Mouse (Mus musculus): ENCODE measurements around the gene Numb.
"Not testable (repeated sequence)": the region's sequence is repeated elsewhere in the genome, so short reads cannot be mapped to it uniquely, and the experiment has no call there.

Numb gene

DNA sequence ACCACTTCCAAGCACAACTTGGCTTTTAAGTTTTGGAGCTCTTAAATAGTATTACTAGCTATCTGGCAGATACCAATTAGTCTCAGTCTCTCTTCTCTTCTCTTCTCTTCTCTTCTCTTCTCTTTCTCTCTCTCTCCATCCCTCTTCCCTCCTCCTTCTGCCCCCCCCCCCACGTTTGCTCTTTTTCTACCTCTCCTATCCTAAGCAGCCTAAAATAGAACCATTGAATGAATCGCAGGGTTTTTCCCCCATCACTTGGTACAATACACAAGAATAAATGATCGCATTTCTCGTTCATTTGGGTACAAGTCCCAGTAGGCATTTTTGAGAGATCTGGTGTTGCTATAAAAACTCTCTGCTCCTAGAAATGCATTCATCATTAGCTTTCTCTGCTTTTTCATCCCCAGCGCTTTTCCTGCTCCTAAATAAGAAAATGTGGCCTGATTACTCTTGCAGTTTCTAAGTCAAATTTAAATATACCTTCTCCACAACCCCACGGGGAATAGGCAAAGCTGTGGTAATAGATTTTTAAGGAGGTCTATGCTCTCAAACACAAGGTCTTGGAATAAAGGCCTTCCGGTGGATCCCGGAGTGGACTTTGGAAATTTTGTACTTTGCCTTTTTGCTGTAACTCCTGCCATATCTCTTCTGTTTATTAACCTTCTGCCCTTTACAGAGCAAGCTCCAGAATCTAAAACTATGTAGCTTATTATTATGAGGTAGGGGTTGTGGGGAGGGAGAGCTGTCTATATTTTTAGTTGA is 1.2 kb upstream of the Numb start:
- no peak for DNase-seq (ENCODE audit: low read depth)

DNA sequence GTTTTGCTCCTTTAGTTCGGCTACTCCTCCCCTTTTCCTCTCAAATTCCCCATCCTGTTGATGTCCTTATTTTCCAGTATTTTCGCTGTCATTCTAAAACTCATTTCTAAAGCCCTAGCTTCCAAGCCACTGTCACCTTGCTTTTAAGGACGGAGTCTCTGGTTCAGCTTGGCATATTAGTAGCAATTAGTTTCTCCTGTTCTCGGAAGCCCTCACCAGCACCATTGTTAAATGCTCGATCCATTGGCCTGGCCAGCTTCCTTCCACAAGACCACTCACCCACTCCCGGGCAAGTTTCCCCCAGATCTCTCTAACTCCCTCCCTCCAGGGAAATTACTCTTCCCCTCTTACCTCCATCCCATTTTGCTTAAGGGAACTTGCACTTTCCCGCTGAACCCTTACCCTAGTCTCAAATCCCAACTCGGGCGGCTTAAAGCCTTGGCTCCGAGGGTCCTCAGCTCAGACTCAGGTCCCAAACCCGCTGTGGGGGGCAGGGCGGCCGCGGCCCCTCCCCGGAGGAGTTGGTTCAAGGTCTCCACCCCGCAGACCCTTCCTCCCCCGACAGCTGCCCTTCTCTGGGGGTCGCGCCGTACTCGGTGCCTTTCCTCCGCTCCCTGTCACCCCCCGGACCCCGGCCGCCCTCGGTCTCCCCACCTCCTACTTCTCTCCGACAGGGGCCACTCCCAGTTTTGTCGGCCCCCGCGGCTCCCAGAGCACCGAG is 853 bp downstream of the Numb start:
- DNase-seq (ENCODE audit: low read depth) = no peak

DNA sequence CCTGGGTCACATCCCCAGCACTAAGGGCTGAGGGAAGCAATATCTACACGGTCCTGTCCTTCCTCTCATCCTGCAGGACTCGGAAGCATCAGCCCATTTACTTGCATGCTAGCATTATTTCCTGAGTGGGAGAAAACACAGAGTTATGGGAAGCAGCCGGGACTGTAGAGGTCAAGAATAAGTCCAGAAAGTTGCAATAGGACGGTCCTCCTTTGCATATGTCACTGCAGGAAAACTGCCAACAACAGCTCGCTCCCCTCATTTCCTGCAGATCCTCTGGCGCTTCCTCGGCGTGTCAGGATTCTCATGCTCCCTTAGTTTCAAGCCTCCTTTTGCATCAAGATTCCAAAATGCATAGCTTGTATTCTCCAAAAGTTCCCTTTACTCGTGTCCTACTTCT is 4.8 kb downstream of the Numb start:
- no peak for DNase-seq (ENCODE audit: low read depth)

DNA sequence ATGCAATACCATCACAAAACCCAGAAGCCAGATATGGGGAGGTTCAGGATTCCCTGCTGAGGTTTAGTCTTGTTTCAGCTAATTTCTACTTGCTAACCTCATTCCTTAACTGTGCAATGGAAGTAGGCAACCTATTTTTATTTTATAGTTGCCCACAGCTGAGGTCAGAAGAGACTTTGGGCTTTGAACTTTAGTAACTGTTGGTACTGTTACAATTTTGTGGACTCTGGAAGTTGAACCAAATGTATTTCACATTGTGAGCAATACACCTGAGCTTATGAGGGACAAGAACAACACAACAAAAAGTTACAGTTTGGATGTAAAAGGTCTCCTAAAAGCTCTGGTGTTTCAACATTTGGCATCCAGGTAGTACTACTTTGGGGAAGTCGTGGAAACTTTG is 6.9 kb downstream of the Numb start:
- DNase-seq (ENCODE audit: low read depth) = no peak

DNA sequence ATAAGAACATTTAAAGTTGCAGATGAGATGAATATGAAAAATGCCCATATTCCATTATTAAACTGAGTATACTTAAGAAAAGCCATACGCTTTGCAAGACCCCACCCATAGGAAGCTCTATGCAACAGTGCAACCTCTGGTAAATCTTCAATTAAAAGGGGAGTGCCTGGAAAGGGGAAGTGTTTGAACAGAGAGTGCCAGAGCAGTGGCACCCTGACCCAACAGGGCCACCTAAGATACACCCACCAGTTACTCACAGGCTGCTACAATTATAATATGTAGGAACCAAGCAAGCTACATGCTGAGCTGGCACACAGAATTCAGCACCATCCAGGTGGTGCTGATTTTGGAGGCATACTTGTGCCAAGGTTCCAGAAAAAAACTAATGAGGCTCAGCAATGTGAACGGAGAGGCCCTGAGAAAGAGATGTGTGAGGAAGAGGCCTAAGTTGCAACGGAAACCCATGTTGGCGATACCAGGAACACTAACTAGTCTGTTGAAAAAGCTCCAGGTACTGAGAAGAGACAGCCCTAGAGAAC is 7.5 kb downstream of the Numb start:
- no peak for DNase-seq (ENCODE audit: low read depth)

DNA sequence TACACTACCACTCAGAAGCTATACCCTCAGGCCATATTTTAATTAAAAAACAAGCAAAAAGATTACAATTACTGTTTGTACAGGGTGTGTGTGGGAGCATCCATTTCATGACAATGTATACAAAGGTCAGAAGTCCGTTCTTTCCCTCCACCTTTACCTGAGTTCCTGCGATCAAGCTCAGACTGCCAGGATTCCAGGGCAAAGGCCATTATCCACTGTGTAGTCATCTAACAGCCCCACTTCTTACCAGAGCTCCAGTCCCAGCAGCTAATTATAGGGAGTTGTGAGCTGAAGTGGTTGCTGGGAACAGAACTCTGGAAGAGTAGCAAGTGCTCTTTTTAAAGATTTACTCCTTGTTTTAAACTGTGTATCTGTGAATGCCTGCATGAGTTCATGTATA is 11.3 kb downstream of the Numb start:
- DNase-seq (ENCODE audit: low read depth) = no peak

DNA sequence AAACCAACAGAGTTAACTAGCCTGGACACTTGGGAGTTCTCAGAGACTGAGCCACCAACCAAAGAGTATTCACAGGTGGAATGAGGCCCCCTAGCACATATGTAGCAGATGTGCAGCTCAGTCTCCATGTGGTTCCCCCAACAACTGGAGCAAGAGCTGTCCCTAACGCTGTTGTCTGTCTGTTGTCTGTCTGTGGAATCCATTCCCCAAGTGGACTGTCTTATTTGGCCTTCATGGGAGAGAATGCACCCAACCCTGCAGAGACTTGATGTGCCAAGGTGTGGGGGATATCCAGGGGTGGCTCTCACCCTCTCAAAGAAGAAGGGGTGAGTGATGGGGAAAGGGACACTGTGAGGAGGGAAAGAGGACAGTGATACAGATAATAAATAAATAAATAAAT is 28.8 kb downstream of the Numb start:
- no peak for DNase-seq (ENCODE audit: low read depth)

DNA sequence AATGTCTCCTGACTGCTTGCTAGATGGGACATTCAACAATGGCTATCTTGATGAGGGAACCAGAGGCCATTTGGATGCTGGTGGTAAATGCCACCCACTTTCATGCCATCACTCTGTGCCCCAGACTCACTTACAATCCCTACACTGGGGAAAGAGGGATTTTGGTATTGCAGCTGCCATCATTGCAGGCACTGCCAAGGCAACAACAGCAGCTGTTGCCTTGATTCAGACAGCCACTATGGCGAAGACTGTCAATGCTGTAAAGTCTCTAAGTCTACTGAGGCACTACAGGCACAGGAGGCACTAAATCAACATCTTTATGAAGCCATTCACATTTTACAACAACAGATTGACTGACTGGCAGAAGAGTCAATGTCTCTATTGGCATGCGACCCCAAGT is 30.5 kb downstream of the Numb start:
- no peak for DNase-seq (ENCODE audit: low read depth)

DNA sequence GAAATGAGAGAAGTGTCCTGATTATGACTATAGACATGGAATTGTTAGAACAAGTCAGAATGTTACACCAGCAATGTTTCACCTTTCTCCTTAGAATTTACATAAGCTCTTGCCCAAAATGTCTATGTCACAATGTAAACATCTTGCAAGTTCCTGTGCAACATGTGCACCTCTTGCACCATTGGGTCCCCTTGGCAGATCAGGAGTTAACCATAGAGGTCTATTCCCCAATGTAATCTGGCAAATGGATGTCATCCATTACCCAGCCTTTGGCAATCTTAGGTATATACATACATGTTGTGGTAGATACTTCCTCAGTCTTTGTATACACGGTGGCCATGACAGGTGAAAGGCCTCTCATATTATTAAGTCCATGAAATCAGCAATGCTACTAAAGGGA is 32.6 kb downstream of the Numb start:
- DNase-seq (ENCODE audit: low read depth) = no peak

DNA sequence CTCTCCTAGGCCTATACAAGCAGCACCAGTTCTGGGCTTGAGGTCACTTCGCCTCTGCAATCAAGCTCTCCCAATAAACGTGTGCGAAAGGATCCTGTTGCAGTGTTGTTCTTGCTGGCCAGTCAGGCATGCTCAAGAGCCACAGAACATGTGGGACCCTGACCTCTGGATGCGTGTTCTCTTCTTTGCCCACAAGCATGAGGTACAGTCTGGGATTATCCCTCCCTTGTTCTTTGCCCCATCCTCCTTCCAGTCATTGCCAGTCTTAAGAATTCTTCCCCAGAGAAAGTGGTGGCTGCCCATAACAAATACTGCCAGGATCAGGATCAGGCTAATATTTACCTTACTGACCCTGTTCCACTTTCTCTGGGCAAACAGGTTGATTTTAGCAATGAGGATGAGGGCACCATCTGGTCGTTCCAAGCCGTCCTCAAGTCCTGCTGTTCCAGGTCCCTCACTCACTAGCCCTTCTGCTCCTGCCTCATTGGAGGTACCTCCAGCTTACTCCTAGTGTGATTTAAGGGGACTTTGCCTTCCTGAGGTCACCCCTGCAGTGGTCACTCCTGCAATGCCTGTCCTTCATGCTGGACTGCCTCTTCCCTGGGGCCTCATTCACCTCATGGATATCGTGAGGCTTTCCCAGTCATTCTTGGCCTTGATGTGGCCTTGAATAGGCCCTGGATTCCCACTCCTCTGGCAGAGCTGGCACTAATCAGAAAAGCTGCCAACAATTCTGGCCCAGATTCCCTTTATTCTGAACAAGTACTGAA is 36.0 kb downstream of the Numb start:
- DNase-seq (ENCODE audit: low read depth) = no peak

DNA sequence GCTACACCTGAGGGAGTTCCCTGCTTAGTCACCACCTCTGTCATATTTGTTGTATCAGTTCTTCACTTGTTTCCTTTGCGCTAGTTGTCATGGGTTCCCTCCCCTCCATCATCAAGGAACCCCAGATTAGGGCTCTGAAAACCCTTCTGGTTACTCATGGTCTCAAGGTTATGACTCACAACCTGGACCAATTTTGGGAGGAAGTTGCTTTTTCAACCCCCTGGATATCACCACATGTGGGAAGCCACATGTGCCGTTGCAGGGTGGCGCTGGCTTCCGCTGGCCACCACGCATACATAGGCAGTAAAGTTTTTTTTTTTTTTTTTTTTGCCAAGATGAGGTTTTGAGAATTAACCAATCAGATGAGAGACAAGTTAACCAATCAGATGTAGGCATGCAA is 36.7 kb downstream of the Numb start:
- DNase-seq (ENCODE audit: low read depth) = not testable (repeated sequence)

DNA sequence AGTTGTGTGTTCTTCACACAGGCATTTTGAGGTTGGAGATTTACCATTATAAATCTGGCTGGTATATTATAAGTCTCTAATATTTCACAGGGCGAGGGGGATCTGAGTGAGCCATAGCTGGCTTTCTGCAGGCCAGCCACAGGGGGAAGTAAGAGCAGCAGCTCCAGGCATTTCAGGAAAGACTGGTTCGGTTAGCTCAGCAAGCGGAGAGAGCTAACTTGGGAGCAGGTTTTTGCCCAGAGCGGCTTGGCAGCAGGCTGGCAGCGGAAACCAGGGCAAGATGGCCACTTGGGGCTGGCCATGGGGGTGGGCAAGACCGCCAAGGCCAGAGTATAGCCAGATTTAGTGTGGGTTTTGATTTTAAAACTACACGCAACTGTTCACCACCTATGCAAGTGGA is 39.2 kb downstream of the Numb start:
- no peak for DNase-seq (ENCODE audit: low read depth)

DNA sequence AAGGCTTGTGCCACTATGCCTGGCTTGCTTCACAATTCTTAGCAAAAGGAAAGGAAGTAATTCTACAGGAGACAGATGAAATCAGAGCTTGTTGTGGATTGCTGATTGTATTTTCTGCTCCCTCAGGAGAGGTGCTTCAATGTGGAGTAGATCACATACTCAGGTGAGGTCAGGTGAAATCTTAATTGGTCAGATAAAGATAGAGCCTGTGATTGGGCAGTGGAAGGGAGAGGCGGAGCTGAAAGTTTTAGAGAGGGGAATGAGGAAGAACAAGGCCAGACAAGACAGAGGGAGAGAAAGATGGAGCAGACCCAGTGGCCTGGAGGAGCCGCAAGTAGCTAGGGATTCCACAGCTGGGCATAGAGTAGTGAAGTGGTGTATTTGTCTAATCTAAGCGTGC is 39.6 kb downstream of the Numb start:
- DNase-seq (ENCODE audit: low read depth) = no peak

DNA sequence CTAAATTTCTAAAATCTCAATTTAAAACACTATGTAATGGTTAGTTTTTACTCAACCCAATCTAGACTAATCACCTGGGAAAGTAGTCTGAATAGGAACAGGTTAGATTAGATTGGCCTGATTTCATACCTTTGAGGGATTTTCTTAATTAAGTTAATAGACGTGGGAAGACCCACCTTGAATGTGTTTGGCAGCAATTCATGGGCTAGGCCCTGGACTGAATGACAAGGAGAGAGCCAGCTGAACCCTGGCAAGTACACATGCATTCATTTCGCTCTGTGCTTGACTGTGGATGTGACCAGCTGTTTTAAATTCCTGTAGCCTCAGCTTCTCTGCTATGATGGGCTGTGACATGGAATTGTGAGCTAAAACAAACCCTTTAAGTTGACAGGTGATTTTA is 40.8 kb downstream of the Numb start:
- no peak for DNase-seq (ENCODE audit: low read depth)

DNA sequence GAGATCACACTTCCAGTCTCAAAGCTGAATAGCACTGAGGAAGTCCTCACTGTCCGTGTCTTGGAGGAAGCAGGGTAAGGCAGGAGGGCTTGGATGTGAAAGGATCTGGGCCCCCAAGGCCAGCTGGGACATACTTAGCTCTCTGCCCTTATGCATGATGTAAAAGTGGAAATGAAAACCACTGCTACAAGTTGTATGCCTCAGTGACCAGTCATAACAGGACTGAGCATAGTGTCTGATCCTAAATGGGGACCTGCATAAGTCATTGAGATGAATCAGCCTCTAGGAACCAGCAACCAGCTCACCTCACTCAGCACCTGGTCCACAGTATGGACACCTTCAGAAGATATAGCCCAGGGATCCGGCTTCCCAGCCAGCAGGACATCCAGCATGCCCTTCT is 46.6 kb downstream of the Numb start:
- no peak for DNase-seq (ENCODE audit: low read depth)

DNA sequence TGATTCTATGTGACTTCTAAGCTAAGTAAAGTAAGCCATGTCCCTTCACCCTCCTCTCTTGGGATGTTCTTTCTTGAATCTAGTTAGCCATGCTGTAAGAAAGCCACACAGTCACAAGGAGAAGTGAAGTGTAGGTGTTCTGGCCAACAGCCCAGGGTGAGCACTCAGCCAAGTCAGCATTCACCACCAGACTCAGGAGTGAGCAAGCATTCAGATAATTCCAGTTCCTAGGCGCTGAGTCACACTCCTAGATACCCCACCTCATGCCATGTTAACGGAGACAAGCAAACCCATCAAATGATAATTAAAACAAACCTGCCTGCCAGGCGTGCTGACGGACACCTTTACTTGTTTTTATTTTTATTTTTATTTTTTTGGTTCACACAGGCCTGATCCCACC is 47.1 kb downstream of the Numb start:
- DNase-seq (ENCODE audit: low read depth) = no peak

DNA sequence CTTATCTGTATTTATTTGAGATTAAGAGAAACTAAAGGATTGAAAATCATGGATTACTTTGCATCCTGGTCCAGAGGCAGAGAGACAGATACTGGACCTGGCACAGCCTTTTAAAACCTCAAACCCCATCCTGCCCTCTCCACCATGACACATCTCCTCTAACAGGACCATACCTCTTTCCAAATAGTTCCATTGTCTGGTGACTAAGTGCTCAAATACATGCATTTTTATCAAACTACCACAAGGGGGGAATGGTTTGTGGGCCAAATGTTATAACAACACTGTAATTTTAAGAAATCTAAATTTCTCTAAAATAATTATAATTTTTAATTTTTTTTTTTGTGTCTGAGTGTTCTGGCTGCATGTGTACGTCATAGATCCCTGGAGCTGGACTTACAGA is 57.2 kb downstream of the Numb start:
- no peak for DNase-seq (ENCODE audit: low read depth)

DNA sequence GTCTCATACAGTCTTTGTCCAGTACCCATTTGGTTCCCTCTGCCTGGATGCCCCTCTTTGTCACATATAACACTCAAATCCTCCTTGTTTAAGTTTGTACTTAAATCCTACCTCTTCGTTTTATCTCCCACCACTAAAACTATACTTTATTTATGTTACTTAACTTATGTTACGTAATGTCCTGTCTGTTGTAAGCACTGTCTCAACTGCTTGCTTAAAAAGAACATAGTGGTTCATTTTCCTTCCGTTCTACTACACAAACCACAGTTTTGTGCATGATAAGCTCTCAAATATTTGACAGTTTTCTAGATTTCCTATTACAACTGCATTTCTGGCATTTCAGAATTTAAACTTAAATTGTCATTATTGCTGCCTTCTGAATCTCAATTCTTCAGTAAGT is 59.9 kb downstream of the Numb start:
- DNase-seq (ENCODE audit: low read depth) = no peak

DNA sequence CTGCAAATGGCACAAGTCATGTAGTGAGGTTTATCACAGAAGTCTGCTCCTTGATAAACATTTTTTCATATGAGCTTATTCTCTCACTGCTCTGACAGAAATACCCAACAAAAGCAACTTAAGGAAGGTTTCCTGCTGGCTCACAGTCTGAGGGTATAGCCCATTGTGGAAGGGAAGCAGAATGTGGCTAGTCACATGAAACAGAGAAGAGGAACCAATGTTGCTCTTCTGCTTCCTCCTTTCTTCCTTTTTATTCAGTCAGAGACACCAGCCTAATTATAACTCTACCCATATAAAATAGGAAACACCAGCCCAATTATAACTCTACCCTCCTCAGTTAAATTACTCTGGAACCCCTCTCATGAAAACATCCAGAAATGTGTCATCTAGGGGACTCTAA is 61.0 kb downstream of the Numb start:
- no peak for DNase-seq (ENCODE audit: low read depth)

DNA sequence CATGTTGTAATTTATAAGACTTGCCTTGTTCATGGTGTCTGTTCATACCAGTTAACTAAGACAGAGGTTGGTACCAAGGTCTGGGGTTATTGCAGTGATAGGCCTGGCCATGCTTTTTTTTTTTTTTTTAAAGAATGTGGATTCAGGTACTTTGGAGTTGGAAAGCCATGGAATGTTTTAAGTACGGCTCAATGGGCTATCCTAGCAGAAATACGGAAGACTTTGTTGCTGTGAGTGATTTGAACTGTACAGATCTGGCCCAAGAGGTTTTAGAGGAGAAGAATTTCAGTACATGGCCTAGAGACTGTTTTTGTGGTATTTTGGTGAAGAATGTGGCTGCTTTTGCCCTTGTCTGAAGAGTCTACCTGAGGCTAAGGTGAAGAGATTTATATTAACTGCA is 63.7 kb downstream of the Numb start:
- DNase-seq (ENCODE audit: low read depth) = no peak

DNA sequence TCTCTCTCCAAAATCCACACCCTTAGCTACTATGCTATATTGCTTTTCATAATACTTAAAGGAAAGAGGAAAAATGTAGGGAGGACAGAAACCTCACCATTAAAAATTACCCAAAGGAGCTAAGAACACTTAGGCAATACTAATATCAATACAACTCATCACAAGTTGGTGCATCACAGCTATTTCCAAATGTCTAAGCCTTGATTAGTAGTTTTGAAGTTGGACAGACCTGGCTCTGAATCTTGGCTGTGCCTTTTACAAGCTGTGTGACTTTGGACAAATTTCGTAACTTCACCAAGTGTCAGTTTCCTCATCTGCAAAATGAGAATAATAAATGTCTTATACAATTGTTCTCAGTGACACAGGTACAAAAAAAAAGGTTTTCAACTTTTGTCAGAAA is 66.5 kb downstream of the Numb start:
- DNase-seq (ENCODE audit: low read depth) = no peak

DNA sequence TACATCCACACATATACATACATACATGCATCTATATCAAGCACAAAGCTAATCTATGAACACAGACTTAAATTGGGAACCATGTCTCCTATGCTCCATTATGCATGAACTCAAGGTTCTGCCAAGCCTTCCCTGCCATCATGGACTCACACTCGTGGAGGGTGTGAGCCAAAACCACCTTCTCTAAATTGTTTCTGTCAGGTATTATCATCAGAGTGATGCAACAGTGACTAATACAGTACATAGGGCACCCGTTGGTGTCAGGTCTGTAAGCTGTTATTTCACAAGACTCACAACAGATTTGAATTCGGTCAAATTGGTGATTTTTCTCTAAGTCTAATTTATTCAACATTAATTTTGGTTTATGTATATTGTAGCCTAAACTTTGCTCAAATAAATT is 67.5 kb downstream of the Numb start:
- no peak for DNase-seq (ENCODE audit: low read depth)

Data from c-Kit-positive CD71-negative TER-119-negative erythroid progenitor cells, embryonic 14.5 days (primary cell).